Mouse (Mus musculus): ENCODE measurements around the gene Zpbp2.

Gene Zpbp2

DNA sequence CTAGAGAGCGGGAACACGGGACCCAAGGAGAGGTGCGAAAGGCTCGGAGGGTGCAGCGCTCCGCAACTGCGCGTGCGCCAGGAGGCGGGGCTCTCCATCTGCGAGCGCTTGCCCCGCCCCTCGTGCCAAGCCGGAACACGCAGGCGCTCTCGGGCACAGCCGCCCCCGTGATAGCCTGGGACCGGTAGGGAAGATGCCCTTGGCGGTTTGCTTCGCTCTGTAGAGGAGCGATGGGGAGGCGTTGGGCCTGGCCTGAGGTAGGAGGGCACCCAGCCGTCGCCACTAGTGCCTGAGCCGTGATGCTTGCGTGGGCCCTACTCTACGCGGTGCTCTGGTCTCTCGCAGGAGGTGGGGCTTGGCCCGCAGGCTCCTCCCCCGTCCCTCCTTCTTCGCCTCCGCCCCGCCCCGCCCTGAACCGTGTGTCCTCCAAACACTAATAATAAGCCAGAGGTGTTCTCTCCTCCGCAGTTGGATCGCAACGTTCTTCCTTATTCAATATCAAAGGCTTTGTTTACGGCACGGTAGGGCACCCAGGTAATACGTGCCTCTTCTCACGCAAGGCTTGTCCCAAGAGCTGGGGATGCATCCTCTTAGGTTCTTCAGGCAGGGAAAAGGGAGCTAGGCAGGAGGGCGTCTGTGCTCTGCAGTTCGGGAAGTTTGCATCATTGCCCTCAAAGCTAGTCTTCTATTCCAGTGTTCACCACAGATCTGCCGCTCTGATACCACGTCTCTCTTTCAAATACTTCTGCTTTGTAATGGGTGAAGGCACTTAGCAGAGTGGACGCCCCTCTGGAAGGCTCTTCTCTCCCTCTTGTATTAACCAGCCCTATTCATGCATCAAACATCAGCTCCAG, at the start of gene Zpbp2:
Gene Zpbp2 (plus strand): TSS at position 123 of the 854 bp plus-strand sequence.
- peak; percentile 69 to 84 for DNase-seq (ENCODE audit: low spot score in 2 of 2)

DNA sequence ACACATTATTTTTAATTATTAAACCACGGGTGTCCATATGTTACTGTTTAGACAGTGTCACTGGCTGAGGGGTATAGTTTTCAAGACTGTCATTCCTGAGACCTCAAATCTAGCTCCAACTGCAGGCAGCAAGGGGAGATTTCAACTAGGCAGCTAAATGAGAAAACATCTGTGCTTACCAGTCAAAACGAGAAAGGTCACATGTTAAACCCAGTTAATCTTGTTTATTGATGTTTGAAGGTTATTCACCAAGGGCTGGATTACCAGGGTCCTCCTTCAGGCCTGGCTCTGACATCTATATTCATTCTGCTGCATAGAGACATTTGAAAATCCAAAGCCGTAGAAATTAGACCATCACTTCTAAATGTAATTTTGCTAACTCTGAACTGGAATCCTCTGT, 46.0 kb upstream of the Zpbp2 start:
- DNase-seq (ENCODE audit: low spot score in 2 of 2) = no peak

DNA sequence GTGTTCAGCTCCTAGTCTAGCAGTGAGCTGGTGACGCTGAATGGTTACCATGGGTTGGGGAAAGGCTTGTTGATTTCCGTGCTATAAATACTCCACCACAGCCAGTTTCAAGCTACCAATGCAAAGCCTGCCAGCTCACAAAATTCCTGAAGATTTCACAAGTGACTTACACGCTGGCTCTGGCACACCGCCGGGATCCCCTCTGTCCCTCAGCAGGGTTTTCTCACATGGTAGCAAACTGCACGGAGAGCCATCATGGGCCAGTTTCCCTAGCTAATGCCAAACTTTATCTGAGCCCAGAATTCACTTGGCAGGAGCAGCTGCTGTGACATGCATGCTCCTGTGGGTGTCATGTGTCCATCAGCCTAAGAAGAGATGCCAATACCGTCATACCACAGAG, 41.5 kb upstream of the Zpbp2 start:
- DNase-seq (ENCODE audit: low spot score in 2 of 2) = peak in 1 of 2 experiments; percentile 45

DNA sequence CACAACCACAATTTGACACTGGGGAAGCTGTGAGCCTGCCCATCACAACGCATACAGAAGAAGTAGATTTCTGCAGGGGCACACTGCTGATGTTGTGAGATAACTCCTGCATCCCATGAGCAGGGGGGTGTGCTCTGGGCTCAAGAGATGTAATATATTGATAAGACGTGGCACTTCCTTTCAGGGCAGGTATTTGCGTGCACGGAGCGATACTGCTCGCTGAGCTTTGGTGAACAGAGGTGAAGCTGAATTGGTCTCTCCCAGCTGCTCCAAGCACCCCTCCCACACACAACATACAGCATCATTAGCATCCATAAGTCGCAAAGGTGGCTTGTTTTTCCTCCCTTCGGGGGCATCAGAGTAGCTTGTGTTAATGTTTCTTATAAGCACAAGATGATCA, 40.8 kb upstream of the Zpbp2 start:
- DNase-seq (ENCODE audit: low spot score in 2 of 2) = no peak

DNA sequence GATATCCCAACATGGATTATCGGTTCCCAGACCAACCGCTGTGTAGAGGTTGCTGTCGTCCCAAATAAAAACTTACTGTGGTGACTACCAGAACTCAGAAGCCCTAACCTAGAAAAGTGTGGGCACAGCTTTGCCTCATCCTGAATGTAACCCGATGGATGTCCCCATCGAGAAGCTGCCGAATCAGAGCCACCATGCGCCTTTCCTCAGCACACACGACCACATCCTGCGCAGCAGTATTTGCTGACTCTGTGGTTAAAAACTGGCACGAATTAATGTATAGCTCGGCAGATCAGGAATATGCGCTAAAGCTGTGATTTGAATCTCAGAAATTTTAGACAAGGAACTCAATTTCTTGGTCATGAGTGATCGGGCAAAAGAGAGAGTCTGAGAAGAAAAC, 38.0 kb upstream of the Zpbp2 start:
- no peak for DNase-seq (ENCODE audit: low spot score in 2 of 2)

DNA sequence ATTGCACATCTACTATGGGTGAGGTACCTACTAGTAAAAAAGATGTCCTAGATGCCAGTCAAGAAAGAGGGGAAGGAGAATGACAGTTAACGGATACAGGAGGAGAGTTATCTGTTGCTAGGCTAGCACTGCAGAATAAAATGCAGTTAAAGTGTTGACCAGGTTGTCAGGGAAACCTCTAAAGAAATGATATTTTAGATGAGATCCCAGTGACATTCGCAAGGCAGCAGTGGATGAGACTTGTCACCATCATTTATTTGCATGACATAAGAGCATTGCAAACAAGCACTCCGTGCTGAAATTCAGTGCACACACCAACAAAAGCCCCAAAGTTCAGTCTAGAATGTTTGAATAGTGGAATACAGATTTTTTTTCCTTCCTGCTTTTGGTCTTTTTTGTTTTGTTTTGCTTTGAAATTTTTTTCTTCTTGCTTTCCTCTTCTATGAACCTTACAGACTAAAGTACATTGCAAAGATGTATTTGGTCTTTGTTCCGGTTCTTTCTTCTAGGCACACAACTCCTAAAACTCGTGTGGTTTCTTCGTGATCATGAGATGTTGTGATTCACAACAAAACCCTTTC, 37.5 kb upstream of the Zpbp2 start:
- DNase-seq (ENCODE audit: low spot score in 2 of 2) = no peak

DNA sequence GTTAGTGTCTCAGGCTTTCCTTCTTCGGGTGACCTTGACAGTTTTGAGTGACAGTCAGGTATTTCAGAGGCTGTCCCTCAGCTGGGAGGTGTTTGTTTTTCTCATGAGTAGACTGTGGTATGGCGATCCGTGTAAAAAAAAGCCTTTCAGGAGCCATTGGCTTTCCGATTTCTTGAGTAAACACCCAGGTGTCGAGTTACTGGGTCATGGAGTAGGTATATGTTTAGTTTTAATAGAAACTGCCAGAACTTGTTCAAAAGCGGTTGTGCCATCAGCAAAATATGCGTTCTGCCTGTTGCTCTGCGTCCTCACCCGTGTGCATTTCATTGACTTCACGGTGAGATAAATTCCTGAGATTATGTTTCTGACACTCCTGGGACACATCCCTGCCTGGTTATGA, 30.4 kb upstream of the Zpbp2 start:
- DNase-seq (ENCODE audit: low spot score in 2 of 2) = no peak

DNA sequence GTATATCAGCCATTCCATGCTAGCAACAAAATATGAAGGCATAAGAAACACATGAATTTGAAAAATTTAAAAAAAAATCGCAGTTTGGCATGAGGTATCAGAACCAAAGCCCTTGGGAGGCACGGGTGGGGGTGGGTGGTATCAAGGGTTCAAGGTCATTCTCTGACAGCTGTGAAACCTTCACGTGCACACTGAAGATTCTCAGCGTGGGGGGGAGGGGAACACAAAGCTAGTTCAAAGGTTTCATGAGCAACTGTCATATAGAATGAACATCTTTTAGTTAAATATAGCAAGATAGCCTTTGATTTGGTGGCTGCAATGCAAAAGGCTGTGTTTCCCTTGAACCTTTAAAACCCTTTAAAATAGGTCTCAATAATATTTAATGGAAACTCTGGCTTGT, 25.8 kb upstream of the Zpbp2 start:
- no peak for DNase-seq (ENCODE audit: low spot score in 2 of 2)

DNA sequence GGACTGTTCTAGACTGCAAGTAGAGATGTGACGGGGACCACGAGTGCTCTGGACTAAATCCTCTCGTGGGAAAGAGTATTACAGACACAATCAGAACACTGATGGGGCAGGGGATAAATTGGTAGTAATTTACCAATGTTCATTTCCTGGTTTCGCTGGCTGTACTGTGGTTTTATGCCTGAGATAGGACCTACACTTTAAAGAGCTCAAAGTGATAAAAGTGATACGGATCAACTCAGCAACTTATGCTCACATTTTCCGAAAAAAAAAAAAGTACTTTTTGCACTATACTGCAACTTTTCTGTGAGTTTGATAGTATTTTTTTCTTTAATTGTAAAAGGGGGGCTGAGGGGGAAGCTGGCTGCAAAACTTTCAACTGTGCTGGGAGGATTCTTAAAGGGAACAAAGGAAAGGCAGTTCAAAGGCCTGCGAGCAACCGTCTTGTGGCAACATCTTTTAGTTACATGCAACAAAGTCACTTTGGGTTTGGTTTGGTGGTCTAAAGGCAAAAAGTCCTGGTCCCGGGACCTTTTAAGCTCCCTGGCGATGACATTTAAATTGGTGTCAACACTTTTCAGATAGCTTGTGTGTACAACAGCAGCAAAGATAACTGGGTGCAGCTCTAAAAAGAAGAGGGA, 24.0 kb upstream of the Zpbp2 start:
- no peak for DNase-seq (ENCODE audit: low spot score in 2 of 2)

DNA sequence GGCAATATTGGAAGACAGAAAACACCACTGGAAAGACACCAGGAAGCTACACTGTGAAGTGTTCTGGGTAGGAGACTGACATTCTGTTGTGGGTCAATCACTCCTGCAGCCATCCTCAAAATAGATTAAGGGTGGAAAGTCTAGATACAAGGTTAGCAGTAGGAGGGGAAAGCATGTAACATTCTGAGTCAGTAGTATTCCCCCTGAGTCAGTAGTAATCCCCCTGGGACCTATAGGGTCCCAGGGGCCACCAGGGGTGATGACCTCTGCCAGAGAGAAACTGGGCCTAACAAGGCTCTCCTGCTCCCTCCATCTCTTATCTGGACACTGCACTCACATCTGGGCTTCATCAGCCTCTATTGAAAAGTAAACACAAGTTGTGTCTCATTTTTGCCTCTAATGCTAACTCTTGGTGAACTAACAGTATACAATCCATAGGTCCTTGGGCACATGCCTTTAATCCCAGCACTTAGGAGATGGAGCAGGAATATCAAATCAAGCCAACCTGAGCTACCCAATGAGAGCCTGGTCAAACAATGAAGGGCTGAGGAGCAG, 13.3 kb upstream of the Zpbp2 start:
- DNase-seq (ENCODE audit: low spot score in 2 of 2) = no peak

DNA sequence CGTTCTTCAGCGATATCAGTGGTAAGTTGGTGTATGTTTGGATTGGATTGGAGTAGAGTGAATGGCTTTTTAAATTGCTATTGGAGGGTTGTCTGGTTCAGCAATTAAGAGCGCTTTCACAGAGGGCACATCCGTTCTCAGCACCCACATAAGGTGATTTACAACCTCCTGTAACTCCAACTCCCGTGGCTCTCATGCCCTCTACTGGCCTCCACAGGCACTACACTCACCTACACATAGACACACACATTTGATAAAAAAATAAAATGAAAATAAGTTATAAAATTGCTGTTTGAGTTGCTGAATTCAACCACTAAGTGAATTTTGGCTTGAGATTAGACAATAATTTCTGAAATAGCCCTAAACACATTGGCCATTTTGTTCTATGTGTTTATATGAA, 10.6 kb upstream of the Zpbp2 start:
- no peak for DNase-seq (ENCODE audit: low spot score in 2 of 2)

DNA sequence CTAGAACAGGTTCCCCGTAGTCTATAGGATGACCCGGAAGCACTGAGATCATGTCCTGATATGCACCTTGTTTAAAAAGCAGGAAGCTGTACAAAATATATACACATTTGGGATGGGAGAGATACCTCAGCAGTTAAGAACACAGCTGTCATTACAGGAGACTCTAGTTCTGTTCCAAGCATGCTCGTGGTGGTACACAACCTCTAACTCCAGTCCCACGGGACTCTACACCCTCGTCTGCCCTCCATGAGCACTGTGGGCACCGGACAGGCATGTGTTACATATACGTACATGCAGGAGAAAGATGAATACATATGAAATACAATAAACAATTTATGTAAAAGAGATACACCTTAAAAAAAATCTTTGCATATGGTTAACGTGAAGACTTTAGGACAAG, 8.3 kb upstream of the Zpbp2 start:
- DNase-seq (ENCODE audit: low spot score in 2 of 2) = no peak

DNA sequence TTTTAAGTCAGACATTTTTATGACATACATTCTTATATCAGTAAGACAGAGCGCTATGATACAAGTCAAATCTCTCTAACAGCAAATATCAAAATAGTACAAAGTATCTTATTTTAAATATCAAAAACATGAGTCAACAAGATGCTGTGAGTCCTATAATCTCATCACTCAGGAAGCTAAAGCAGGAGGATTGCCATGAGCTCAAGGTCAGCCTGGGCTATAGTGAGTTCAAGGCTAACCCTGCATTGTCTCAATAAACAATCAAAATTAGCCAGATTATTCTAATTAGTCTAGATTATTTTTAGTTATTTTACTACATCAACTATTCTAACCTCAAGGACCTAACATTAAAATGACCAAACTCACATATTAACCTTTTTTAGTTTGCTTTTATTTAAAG, 7.5 kb upstream of the Zpbp2 start:
- DNase-seq (ENCODE audit: low spot score in 2 of 2) = no peak

DNA sequence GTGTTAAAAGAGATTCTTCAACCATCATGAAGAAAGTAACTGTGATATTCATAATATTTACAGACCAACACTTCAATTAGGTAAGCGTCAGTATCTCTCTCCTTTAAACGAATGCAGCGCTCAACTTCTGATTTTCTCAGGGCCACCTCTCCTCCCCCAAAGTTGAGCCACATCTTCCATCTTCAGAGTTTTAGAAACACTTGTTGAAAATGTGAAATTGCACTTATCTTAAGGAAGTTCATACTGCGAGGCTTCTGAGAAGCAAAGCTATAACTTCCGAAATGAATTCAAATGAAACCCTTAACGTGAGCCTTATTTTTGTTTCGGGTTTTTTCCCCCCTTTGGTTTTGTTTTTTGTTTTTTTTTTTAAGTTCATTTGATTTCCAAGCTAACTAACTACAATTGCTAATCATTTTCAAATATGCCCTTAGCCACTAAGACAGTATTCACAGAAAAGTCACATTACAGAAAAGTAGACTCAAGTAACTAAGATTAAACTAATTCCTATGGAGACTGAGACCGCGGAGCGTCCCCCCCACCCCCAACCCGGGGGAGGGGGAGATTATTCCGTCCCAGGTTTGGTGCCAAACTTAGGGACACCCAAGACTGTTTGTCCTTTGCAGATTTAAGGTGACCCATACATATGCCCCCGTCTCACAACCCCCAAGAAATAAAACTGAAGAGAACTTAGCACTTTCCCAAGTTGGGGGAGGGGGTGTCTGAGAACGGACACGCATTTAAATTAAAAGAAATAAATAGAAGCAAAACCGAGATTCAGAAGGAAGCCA, 5.8 kb upstream of the Zpbp2 start:
- DNase-seq (ENCODE audit: low spot score in 2 of 2) = no peak

DNA sequence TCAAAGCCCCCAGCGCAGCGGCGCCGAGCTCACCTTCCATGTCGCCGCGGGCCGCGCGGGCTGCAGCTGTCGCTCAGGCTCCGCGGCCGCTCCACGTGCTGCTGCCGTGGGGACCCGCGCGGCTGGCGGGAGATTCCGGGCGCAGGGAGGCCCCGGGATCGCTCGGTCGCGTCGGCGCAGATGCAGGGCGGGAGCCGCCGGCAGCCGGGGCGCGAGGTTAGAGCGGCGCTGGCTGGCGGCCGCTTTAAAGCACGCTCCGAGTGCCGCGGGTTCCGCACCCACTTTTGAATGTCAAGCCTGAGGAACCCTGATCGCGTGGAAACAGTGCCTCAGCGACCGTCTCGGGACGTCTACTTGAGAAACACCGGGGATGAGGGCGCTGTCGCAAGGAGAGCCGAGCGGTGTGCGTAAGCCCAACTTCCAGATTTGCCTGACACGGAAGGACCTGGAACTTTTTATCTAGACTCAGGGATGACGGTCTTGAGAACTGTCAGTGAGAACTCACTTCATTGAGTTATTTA, 5.1 kb upstream of the Zpbp2 start, which contains the start of gene Ikzf3:
Gene Ikzf3 (minus strand): TSS at position 321 of the 521 bp plus-strand sequence.
- DNase-seq (ENCODE audit: low spot score in 2 of 2) = peak in 1 of 2 experiments; percentile 6

DNA sequence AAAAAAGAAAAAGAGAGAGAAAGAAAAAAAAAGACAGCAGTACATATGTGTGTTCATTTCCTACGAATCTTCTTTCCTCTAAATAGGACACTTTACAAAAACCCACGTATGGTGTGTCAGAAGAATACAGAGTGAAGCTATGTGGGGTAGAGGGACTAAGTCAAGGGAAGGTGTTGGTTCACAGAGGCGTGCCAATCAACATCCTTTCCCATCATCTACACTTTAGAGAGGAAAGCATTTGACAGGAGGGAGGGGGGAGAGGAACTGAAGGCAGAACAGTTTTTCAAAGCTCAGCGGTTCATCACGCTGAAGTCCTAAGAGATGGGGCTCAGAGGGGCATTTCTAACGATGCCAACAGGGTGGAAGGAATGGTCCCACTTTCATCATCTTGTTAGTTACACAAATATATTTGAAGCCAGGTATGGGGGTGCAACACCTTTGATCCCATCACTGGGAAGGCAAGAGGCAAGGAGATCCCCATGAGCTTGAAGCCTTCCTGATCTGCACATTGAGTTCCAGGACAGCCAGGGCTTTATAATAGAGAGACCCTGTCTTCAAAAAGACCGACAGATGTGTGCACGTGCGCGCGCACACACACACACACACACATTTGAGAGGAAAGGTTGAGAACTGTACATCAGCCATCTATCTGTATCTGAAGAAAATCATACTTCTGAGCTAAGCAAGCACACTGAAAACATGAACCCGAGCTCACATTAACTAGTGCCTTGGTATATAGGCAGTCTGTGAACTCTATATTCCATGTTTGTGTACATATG, 4.2 kb upstream of the Zpbp2 start:
- no peak for DNase-seq (ENCODE audit: low spot score in 2 of 2)

DNA sequence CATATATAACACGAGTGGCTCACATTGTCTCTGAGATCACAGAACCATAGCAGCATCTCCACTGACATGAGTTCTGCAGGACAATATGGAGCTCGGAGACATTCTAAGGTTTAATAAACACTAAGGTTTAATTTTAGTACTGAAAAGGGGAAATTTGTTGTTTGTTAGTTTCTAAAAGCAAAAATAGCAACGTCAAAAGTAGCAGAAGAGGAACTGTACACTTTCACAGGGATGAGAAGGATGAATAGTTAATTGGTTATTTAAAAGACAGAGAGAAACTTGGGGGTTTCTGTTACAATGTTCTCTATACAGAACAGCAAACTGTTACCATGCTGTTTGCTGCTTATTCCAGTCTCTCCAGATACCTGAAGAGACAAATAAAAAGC, 3.6 kb upstream of the Zpbp2 start:
- no peak for DNase-seq (ENCODE audit: low spot score in 2 of 2)

DNA sequence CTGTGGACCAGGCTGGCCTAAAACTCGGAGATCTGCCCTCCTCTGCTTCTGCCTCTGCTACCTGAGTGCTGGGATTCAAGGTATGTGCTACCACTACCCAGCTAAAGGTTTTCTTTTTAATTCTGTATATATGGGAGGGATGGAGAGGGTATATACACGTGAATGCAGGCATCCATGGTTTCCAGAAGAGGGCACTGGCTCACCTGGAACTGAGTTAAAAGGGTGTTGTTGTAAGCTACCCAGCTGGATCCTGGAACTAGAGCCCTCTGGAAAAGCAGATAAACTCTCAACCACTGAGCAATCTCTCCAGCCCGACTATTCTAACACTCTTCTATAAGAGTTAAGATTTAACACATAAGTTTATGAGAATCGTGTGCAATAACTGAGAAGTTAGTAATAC, 1.5 kb upstream of the Zpbp2 start:
- no peak for DNase-seq (ENCODE audit: low spot score in 2 of 2)

DNA sequence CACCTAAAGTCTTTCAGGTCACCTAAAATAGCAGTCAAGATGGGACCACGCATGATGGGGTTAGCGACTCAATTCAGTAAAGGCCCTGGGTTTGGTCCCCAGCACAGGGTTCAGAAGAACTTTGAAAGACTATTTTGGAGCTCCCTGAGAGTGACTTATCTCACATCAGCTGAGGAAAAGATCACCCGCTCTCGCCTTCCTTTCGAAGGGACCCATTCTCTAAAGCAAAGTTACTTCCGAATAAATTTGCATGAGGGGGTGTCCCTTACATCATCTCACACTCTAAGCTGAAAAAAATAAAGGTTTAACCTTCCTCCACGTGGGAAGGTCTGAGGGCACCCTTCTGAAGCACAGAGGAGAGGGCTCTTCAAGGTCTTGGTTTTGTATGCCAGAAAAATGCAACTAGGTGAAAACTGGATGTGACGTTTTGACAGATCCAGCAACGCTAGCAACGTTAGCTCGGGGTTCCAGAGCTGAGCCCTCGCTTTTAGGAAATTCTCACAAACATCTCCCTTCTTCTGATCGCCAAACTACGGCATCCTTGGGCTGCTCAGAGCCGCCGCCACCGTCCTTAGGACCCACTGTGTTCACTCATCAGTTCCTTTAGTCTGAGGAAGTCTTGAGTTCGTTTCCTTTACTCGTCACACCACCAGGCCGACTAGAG, 454 bp upstream of the Zpbp2 start:
- DNase-seq (ENCODE audit: low spot score in 2 of 2) = no peak

DNA sequence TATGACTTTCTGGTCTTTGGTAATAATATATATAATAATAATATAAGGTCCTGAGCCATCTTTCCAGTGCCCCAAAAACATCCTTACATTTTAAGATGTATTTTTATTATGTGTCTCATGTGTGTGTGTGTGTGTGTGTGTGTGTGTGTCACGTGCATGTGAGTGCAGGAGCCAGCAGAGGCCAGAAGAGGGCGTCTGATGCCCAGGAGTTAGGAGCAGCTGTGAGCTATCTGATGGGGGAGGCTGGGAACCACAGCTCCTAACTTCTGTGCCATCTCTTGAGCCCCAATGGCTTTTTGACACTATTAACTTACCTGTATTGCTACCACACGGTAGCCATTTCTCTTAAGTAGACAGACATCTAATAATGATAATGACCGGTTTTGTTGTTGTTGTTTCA, 3.1 kb downstream of the Zpbp2 start:
- DNase-seq (ENCODE audit: low spot score in 2 of 2) = no peak
